Mouse (Mus musculus): ENCODE measurements around the gene Sbk1. TPM values are rescaled to one million over a fixed set of nuclear protein-coding genes. Genes with fewer than 3 reads are reported as not detected.

Sbk1 gene
- polyA plus RNA-seq, 2 experiments = 47.9 to 50.9 TPM

- no peak overlapping the region for H3K4me2 ChIP-seq (replicated peaks; ENCODE audit: low read depth, low read length, severe bottlenecking)
- H3K27ac ChIP-seq (replicated peaks; ENCODE audit: low read depth, low read length) = no peak overlapping the region
- H3K9me3 ChIP-seq (ENCODE audit: control insufficient read depth, low read length) = no peaks in the 10 kb centered on the region
- ATAC-seq (ENCODE audit: low FRiP score, low read depth) = no peak
- WGBS = 20% methylated on average over 7 of the region's 7 CpGs
- DNase-seq (ENCODE audit: low spot score) = no peak
- H3K36me3 ChIP-seq (ENCODE audit: control insufficient read depth, insufficient read depth, low read length) = no peaks in the 10 kb centered on the region
- H3K9ac ChIP-seq (ENCODE audit: low read depth, low read length, severe bottlenecking) = no peak overlapping the region
- no peak for TF ChIP-seq POLR2A (IDR thresholded peaks at IDR 0.05; ENCODE audit: borderline replicate concordance, extremely low read depth, insufficient read depth, insufficient read length)
- peaks cover 10% of the 10 kb centered on the region for H3K4me1 ChIP-seq (ENCODE audit: control insufficient read depth, insufficient read depth, low read length)
- no peaks in the 10 kb centered on the region for H3K27me3 ChIP-seq (ENCODE audit: control insufficient read depth, insufficient read depth, low read length)
- H3K4me3 ChIP-seq (replicated peaks; ENCODE audit: low read length) = no peak overlapping the region
These were observed 8.5 kb upstream of the Sbk1 start for GRCm38 (mm10) chr7:126263964-126264363.

- Histone ChIP-seq H3K27ac (replicated peaks; ENCODE audit: low read depth, low read length) (no peak overlapping the region), H3K9ac (ENCODE audit: low read depth, low read length, severe bottlenecking) (no peak overlapping the region), H3K9me3 (ENCODE audit: control insufficient read depth, low read length) (no peaks in the 10 kb centered on the region), H3K4me2 (replicated peaks; ENCODE audit: low read depth, low read length, severe bottlenecking) (no peak overlapping the region), H3K27me3 (ENCODE audit: control insufficient read depth, insufficient read depth, low read length) (no peaks in the 10 kb centered on the region), H3K4me1 (ENCODE audit: control insufficient read depth, insufficient read depth, low read length) (peaks cover 10% of the 10 kb centered on the region), H3K4me3 (replicated peaks; ENCODE audit: low read length) (no peak overlapping the region), H3K36me3 (ENCODE audit: control insufficient read depth, insufficient read depth, low read length) (no peaks in the 10 kb centered on the region)
- TF ChIP-seq POLR2A (IDR thresholded peaks at IDR 0.05; ENCODE audit: borderline replicate concordance, extremely low read depth, insufficient read depth, insufficient read length) = no peak
- WGBS = 45% methylated on average over 9 of the region's 9 CpGs
- ATAC-seq (ENCODE audit: low FRiP score, low read depth) = peak; percentile 38; the same call in 1 of the 2 replicates
- DNase-seq (ENCODE audit: low spot score) = peak; percentile 75
These were observed 6.5 kb upstream of the Sbk1 start for GRCm38 (mm10) chr7:126265949-126266348.

GRCm38 (mm10) chr7:126266372-126266870 lies 6.0 kb upstream of the Sbk1 start:
- no peaks in the 10 kb centered on the region for H3K36me3 ChIP-seq (ENCODE audit: control insufficient read depth, insufficient read depth, low read length)
- DNase-seq (ENCODE audit: low spot score) (no peak), ATAC-seq (ENCODE audit: low FRiP score, low read depth) (no peak)
- H3K4me2 ChIP-seq (replicated peaks; ENCODE audit: low read depth, low read length, severe bottlenecking) = no peak overlapping the region
- H3K27ac ChIP-seq (replicated peaks; ENCODE audit: low read depth, low read length) = no peak overlapping the region
- H3K9ac ChIP-seq (ENCODE audit: low read depth, low read length, severe bottlenecking) = no peak overlapping the region
- no peak for TF ChIP-seq POLR2A (IDR thresholded peaks at IDR 0.05; ENCODE audit: borderline replicate concordance, extremely low read depth, insufficient read depth, insufficient read length)
- no peaks in the 10 kb centered on the region for H3K27me3 ChIP-seq (ENCODE audit: control insufficient read depth, insufficient read depth, low read length)
- WGBS = 59% methylated on average over 4 of the region's 4 CpGs
- no peaks in the 10 kb centered on the region for H3K9me3 ChIP-seq (ENCODE audit: control insufficient read depth, low read length)
- peaks cover 15% of the 10 kb centered on the region for H3K4me1 ChIP-seq (ENCODE audit: control insufficient read depth, insufficient read depth, low read length)
- H3K4me3 ChIP-seq (replicated peaks; ENCODE audit: low read length) = no peak overlapping the region

GRCm38 (mm10) chr7:126267606-126268005 lies 4.8 kb upstream of the Sbk1 start:
- H3K27me3 ChIP-seq (ENCODE audit: control insufficient read depth, insufficient read depth, low read length) = no peaks in the 10 kb centered on the region
- H3K36me3 ChIP-seq (ENCODE audit: control insufficient read depth, insufficient read depth, low read length) = no peaks in the 10 kb centered on the region
- no peak for TF ChIP-seq POLR2A (IDR thresholded peaks at IDR 0.05; ENCODE audit: borderline replicate concordance, extremely low read depth, insufficient read depth, insufficient read length)
- no peaks in the 10 kb centered on the region for H3K9me3 ChIP-seq (ENCODE audit: control insufficient read depth, low read length)
- no peak for DNase-seq (ENCODE audit: low spot score)
- H3K27ac ChIP-seq (replicated peaks; ENCODE audit: low read depth, low read length) = no peak overlapping the region
- H3K4me3 ChIP-seq (replicated peaks; ENCODE audit: low read length) = no peak overlapping the region
- peaks cover 16% of the 10 kb centered on the region for H3K4me1 ChIP-seq (ENCODE audit: control insufficient read depth, insufficient read depth, low read length)
- WGBS = 55% methylated on average over 8 of the region's 8 CpGs
- no peak for ATAC-seq (ENCODE audit: low FRiP score, low read depth)
- no peak overlapping the region for H3K9ac ChIP-seq (ENCODE audit: low read depth, low read length, severe bottlenecking)
- no peak overlapping the region for H3K4me2 ChIP-seq (replicated peaks; ENCODE audit: low read depth, low read length, severe bottlenecking)

GRCm38 (mm10) chr7:126272770-126273311 lies 422 bp downstream of the Sbk1 start:
- Histone ChIP-seq H3K27me3 (ENCODE audit: control insufficient read depth, insufficient read depth, low read length) (no peaks in the 10 kb centered on the region), H3K36me3 (ENCODE audit: control insufficient read depth, insufficient read depth, low read length) (peaks cover 27% of the 10 kb centered on the region), H3K4me2 (replicated peaks; ENCODE audit: low read depth, low read length, severe bottlenecking) (peak overlapping the region; percentile 72), H3K4me3 (replicated peaks; ENCODE audit: low read length) (peak overlapping the region; percentile 97), H3K9me3 (ENCODE audit: control insufficient read depth, low read length) (no peaks in the 10 kb centered on the region), H3K4me1 (ENCODE audit: control insufficient read depth, insufficient read depth, low read length) (peaks cover 42% of the 10 kb centered on the region), H3K9ac (ENCODE audit: low read depth, low read length, severe bottlenecking) (peak overlapping the region; percentile 93), H3K27ac (replicated peaks; ENCODE audit: low read depth, low read length) (peak overlapping the region; percentile 92)
- ATAC-seq (ENCODE audit: low FRiP score, low read depth) (peak; percentile 6; the same call in 1 of the 2 replicates), DNase-seq (ENCODE audit: low spot score) (no peak)
- no peak for TF ChIP-seq POLR2A (IDR thresholded peaks at IDR 0.05; ENCODE audit: borderline replicate concordance, extremely low read depth, insufficient read depth, insufficient read length)
- 1% methylated on average over 28 of the region's 38 CpGs for WGBS
